In the genomic region with DNA sequence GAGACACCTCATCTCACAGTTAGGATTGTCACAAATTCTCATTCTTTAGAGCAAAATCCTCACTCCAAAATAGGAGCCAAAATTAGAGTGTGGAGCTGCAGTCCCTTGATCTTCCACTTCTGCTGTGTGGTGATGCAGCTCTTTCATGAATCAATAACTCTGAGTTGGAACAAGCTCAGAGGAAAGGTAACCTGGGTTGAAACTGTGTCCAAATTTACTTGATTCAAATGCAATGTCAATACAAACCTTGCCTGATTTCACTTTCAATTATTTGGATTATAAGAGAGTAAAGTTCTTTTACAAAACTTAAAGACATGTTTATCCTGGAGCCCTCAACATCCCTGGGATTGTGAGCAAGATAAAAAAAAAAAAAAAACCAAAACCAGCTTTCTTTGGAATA, we compare ENCODE assay signal across 17 mouse cellular contexts. TPM values are rescaled to one million over a fixed set of nuclear protein-coding genes. Genes with fewer than 3 reads are reported as not detected.
"Had no signal": no experiment of that assay in that cellular context is flagged by ENCODE, and none has a peak within 500 bp of the region (broad histone marks: within the 10 kb centered on the region; RNA-seq: fewer than 3 reads in every experiment).

No protein-coding gene starts in this region.

- DNase-seq: retina, postnatal 1 day; right cerebral cortex, adult 18-20 months; right cerebral cortex, postnatal 14 days; right cerebral cortex, postnatal 25 days; right cerebral cortex, postnatal 4 days; spleen, adult 18-20 months; thymus, adult 18-20 months; thymus, adult 2 months; thymus, postnatal 14 days; thymus, postnatal 25 days; thymus, postnatal 36 days; thymus, postnatal 4 days had no signal

- H3K9ac ChIP-seq: neural tube, embryonic 13.5 days; neural tube, embryonic 15.5 days; stomach, embryonic 15.5 days had no signal

- H3K27me3 ChIP-seq: neural tube, embryonic 13.5 days; neural tube, embryonic 15.5 days; stomach, embryonic 15.5 days had no signal

- H3K9me3 ChIP-seq: neural tube, embryonic 13.5 days; neural tube, embryonic 15.5 days; stomach, embryonic 15.5 days had no signal

- H3K36me3 ChIP-seq: neural tube, embryonic 13.5 days had no signal

- H3K4me1 ChIP-seq: neural tube, embryonic 13.5 days; neural tube, embryonic 15.5 days; stomach, embryonic 15.5 days had no signal

- H3K27ac ChIP-seq: neural tube, embryonic 13.5 days; neural tube, embryonic 15.5 days; stomach, embryonic 15.5 days; stomach, postnatal 0 days had no signal

- H3K4me3 ChIP-seq: neural tube, embryonic 13.5 days; neural tube, embryonic 15.5 days; stomach, embryonic 15.5 days had no signal

- H3K4me2 ChIP-seq: neural tube, embryonic 13.5 days; neural tube, embryonic 15.5 days; stomach, embryonic 15.5 days had no signal

RNA-seq across cellular contexts. Expression of a gene that starts 19.7 kb away (rescaled TPM):
- polyA plus RNA-seq: neural tube, embryonic 13.5 days; neural tube, embryonic 14.5 days had no signal
